Mouse (Mus musculus) thymus, postnatal 0 days (tissue): Measurements from ENCODE around the gene Mmp21. TPM values are rescaled to one million over a fixed set of nuclear protein-coding genes. Genes with fewer than 3 reads are reported as not detected.

Experiments used
- DNase-seq: peaks from one replicate; pipeline ENCODE4 v3.0.0-alpha.2; 2015; ENCODE audit warnings: low spot score
- polyA plus RNA-seq: library from polyadenylated mRNA; unstranded; fragments of >200 nt; fragmentation: Nextera tagmentation; extraction: Ambion mirVana; gene quantifications from 2 replicates; pipeline ENCODE4 v1.2.1, GENCODE M21; 2015

Gene Mmp21
- polyA plus RNA-seq, 1 experiment from 2014 or later: 0.07 TPM

GRCm38 (mm10) chr7:133662467-133662866, 17.4 kb downstream of the Mmp21 start:
- DNase-seq: no peak

DNA sequence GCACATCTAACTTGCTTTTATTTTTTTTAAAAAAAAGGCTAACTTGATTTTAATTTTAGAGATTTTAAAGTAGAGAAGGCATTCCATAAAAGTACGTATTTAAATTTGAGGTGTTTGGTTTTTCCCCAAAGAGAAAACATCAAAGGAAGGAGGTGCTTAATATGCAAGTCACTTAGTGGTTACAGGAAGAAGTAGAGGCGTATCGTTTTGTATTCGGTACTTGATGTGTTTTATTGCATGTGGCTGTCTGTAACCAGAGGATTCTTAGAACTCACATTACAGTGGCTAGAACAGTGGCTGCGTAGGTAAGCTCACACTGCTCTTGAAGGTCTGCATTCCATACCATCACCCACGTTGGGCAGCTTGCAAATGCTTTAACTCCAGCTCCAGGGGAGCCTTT, 34.1 kb downstream of the Mmp21 start:
- no peak for DNase-seq

DNA sequence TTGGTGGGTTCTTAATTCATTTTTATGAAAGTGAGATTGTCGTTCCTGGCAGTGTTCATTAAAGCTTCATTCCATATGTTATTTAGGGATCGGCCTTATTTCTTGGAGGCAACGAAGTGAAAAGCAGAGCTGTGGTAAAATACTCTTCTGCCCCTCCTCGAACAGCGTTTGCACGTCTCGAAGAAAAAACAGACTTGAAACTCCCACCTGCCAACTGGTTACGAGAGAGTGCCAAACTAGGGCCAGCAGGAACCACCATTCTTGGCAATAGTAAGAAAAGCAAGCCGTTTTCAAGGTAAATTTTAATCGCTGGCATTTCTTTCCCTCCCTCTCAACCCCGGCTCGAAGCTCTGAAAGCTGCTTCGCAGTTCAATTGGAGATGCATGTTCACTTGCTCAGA, 41.0 kb downstream of the Mmp21 start:
- DNase-seq: no peak

GRCm38 (mm10) chr7:133638306-133638705, 41.6 kb downstream of the Mmp21 start:
- no peak for DNase-seq

- DNase-seq: peak; percentile 94
Measured at GRCm38 (mm10) chr7:133637361-133638305, 42.2 kb downstream of the Mmp21 start, which contains the start of gene Edrf1. Gene Edrf1, plus strand, starts transcription at chr7:133637543.

DNA sequence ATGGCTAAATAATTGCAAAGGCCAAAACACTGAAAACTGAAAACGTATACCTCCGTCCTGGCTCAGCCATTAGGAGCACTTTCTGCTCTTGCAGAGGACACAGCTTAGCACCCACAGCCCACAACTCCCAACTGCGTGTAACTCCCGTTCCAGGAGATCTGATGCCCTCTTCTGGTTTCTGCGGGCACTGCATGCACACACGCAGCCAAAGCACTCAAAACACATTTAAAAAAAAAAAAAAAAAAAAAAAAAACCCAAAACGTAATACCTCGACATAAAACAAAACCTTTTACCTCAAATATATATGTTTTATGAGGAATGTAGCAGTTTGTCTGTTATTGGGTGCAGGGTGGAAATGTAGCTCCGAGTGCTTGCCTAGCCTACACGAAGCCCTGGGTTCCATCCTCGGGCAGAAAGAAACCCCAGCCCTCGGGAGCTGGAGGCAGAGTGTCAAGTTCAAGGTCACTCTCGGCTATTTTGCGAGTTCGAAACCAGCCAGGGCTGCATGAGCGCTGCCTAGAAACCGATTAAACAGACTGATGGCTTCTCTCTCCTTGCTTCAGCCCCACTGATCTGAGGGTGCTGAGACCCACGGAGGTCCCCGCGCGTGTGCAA, 43.0 kb downstream of the Mmp21 start:
- peak; percentile 86 for DNase-seq

DNA sequence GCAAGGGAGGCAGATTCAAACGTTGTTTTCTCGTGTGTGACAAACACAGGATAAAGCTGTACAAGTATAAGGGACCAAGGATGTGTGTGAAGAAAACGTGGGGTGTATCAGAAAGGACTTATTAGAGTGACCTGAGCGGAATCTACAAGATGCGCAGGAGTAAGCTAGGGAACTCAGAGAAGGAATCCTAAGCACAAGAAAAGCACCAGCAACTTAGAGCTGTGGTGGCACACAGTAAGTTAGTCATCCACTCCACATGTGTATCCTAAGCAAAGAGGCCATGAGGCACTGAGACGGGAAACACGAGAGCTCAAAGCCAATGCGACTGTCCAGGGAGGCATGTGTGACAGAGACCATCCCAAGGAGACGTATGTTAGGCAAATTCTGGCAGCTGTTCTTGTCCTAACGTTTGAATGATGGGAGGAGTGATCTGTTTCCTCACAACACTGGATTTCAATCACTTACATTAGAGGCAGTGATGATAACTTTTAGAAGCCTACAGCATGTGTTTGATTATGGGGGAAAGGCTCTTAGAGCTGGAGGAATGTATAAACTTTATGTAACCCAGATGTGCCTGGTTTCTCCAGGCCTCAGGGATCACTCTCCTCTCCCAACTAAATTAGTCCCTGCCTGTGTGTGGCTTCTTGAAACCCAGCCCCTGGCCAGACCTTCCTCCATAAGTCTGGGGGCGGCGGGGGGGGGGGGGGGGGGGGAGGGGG, 44.8 kb downstream of the Mmp21 start:
- no peak for DNase-seq

DNA sequence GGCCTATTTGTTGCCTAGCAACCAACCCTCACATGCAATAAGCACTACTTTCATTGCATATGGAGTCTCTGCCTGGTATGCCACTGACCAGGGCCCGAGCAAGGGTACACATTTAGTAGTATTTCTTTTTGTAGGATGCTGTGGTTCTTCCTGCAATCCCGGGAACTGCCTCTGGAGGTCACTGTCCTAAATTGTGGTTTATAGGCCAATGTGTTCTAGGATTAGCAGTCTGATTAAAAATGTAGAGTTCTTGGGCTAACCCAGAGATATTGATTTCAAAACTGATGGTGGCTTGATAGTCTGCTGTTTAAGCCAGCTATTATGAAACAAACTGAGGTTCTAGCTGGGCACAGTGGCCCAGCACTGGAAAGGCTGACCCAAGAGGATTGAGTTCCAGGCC, 47.4 kb downstream of the Mmp21 start:
- DNase-seq: peak; percentile 52

GRCm38 (mm10) chr7:133630821-133631220, 49.0 kb downstream of the Mmp21 start:
- no peak for DNase-seq

DNA sequence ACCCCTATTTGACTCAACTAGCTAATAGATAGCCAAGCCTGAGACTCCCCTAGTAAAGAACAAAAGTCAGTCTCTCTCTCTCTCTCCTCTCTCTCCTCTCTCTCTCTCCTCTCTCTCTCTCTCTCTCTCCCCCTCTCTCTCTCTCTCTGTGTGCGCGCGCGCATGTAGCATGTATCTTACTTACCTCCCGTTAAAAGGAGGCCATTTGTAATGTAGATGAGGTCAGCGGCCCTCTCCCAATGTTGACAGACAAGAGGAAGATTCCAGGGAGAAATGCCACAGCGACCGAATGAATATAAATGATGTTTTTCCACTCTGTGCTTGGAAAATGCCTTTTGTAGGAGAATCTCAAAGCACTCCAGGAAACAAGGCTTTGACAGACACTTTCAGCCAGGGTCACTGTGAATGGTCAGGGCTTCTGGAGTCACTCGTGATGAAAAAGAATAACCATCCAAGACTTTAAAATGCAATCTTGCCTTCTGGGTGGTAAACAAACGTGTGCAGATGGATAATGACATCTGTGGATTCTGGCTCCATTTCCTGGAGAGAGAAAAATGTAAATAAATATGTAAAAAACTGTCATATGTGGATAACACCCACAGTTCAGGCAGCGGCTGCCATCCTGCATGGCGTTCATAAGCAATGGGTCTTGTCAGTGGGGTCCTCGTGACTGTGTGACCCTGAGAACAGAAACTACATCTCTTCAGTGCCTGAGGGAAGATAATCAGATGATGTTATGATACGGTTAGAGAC, 52.5 kb downstream of the Mmp21 start:
- no peak for DNase-seq

Other genes with a start within 250 kb of the Mmp21 start
- gene Tex36, start 77.9 kb downstream of the Mmp21 start, polyA plus RNA-seq: not detected in 2 replicates
- gene Edrf1, start 42.5 kb downstream of the Mmp21 start, polyA plus RNA-seq: 17.6 and 18.7 TPM in 2 replicates
- gene Bccip, start 29.3 kb upstream of the Mmp21 start, polyA plus RNA-seq: 133 and 135 TPM in 2 replicates
- 25.1 and 26.2 TPM in 2 replicates for gene Uros, start 30.0 kb upstream of the Mmp21 start, polyA plus RNA-seq
- gene Fank1, start 96.8 kb upstream of the Mmp21 start, polyA plus RNA-seq: 0.23 and 0.33 TPM in 2 replicates
- gene Dhx32, start 102.7 kb upstream of the Mmp21 start, polyA plus RNA-seq: 23.3 and 23.7 TPM in 2 replicates